Mouse (Mus musculus) thymus, adult 2 months (tissue): ENCODE measurements around the gene Camk2b. TPM values are rescaled to one million over a fixed set of nuclear protein-coding genes. Genes with fewer than 3 reads are reported as not detected.
"Not testable (repeated sequence)": the region's sequence is repeated elsewhere in the genome, so short reads cannot be mapped to it uniquely, and the experiment has no call there.

Experiments
- DNase-seq: peaks from one replicate; pipeline ENCODE4 v3.0.0; 2021
- H3K27ac ChIP-seq: fragments of 200-500 bp; 2 replicates; pipeline ENCODE4 v1.5.1; 2012; ENCODE audit warnings: low read length, control low read depth; ENCODE audit not compliant: control insufficient read depth, insufficient read depth
- H3K27me3 ChIP-seq: fragments of 200-500 bp; 2 replicates; pipeline ENCODE4 v1.6.1; 2012; ENCODE audit warnings: mild to moderate bottlenecking, low read length, moderate library complexity, mixed read lengths; ENCODE audit not compliant: control insufficient read depth, insufficient read depth
- H3K36me3 ChIP-seq: fragments of 200-500 bp; 2 replicates; pipeline ENCODE4 v1.6.1; 2012; ENCODE audit warnings: mild to moderate bottlenecking, low read length, moderate library complexity; ENCODE audit not compliant: control insufficient read depth, insufficient read depth
- H3K4me1 ChIP-seq: fragments of 200-500 bp; replicated peaks from 2 replicates; pipeline ENCODE4 v1.6.1; 2012; ENCODE audit warnings: low read length; ENCODE audit not compliant: control insufficient read depth, insufficient read depth
- H3K4me3 ChIP-seq: fragments of 200-500 bp; 2 replicates; pipeline ENCODE4 v1.5.1; 2012; ENCODE audit warnings: mild to moderate bottlenecking, low read length, control low read depth, moderate library complexity; ENCODE audit not compliant: control insufficient read depth, insufficient read depth
- CTCF ChIP-seq: fragments of 200-500 bp; IDR thresholded peaks from 2 replicates; pipeline ENCODE4 v1.5.1; 2012; ENCODE audit warnings: mild to moderate bottlenecking, control low read depth, low read length, moderate library complexity, borderline replicate concordance; ENCODE audit not compliant: control insufficient read depth, poor library complexity, insufficient read depth; ENCODE audit errors: extremely low read depth
- POLR2A ChIP-seq: fragments of 200-500 bp; IDR thresholded peaks from 2 replicates; pipeline ENCODE4 v1.6.1; 2012; ENCODE audit warnings: mild to moderate bottlenecking, low read length, control low read depth, moderate library complexity; ENCODE audit not compliant: control insufficient read depth, poor library complexity, insufficient read depth; ENCODE audit errors: extremely low read depth
- WGBS: fragments of 180-500 bp; shearing (Covaris S2); methylation state at CpG from one replicate; pipeline ENCODE4 v1.1.7; 2018; 5-methylcytosine and 5-hydroxymethylcytosine counted together
- polyA plus RNA-seq: library from polyadenylated mRNA; depleted of rRNA; stranded (reverse); fragments of >200 nt; gene quantifications from 2 replicates; pipeline ENCODE4 v1.2.3, GENCODE M21; 2012

Camk2b gene
- polyA plus RNA-seq, 1 experiment = 6.0 TPM

DNA sequence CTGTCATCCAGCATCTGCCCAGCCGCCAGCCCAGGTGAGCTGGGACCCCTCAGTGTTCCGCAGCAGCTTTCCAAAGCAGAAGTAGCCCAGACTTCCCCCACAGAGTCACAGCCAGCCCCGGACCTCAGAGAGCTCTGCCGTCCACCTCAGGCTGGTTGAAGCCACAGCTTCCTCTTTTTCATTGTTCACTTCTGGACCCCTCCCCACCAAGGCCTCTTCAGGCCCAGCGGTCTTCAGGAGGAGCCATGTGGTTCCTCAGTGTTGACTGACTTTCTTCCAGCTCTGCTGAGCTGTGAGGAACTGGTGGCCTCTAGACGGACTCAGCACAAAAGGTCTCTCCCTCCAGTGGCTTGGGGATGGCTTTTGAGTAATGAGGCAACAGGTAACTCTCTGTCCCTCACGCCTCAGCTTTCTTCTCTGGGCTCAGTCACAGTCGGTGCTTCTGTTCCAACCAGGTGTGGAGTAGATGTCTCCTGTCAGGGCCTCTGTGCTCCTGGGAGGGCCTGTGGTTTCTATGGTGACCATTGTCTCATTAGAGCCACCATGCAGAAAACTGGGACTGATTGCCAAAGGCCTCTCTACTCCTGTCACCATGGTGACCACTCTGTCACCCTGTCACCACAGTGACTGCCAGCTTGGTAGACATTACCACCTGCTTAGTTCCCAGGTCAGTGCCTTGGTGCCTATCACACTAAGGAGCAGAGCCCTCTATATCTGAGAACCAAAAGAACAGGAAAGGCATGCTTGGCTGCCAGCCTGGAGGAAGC is 116.4 kb downstream of the Camk2b start, which contains the start of gene Gck:
Gene Gck, minus strand, starts transcription at position 496 of the 767 bp plus-strand sequence.
- peaks cover 1% of the 10 kb centered on the region; the same call in 1 of the 2 replicates for H3K4me1 ChIP-seq
- WGBS = 21% methylated on average over 8 of the region's 8 CpGs
- H3K36me3 ChIP-seq = no peaks in the 10 kb centered on the region
- no peak within 1 kb of the TSS for H3K27ac ChIP-seq
- no peak within 1 kb of the TSS for H3K4me3 ChIP-seq
- no peaks in the 10 kb centered on the region for H3K27me3 ChIP-seq
- DNase-seq = no peak
- no peak for TF ChIP-seq CTCF
- TF ChIP-seq POLR2A = no peak

- Histone ChIP-seq H3K4me1 (no peaks in the 10 kb centered on the region), H3K27me3 (no peaks in the 10 kb centered on the region), H3K36me3 (no peaks in the 10 kb centered on the region), H3K4me3 (no peak overlapping the region), H3K27ac (no peak overlapping the region)
- 67% methylated on average over 10 of the region's 10 CpGs for WGBS
- no peak for TF ChIP-seq CTCF
- TF ChIP-seq POLR2A = no peak
- no peak for DNase-seq
Observed at GRCm38 (mm10) chr11:5948546-5949250, 117.5 kb downstream of the Camk2b start.

GRCm38 (mm10) chr11:5947796-5948195 is 118.4 kb downstream of the Camk2b start:
- H3K27ac ChIP-seq = no peak overlapping the region
- H3K4me1 ChIP-seq = no peaks in the 10 kb centered on the region
- no peak overlapping the region for H3K4me3 ChIP-seq
- WGBS = 95% methylated on average over 4 of the region's 4 CpGs
- H3K27me3 ChIP-seq = no peaks in the 10 kb centered on the region
- TF ChIP-seq CTCF (no peak), POLR2A (no peak)
- no peak for DNase-seq
- no peaks in the 10 kb centered on the region for H3K36me3 ChIP-seq

DNA sequence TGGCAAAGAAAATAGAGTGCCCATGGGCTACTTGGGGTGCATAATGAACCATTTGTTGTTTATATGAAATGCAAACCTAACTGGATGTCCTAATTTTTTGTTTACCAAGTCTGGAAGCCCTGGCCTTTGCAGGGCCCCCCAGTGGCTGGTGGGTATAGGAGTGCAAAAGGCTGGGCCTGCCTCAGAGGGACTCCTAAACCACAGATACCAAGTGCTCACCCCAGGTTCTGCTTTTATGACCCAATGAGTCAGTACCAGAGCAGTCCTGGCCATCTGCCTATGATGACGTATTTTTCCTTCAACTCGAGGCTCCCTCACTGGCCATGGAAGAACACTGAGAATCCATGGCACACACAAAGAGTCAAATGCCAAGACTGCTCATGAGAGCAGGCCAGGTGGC is 121.1 kb downstream of the Camk2b start:
- DNase-seq = no peak
- H3K27ac ChIP-seq = no peak overlapping the region
- no peaks in the 10 kb centered on the region for H3K36me3 ChIP-seq
- no peak for TF ChIP-seq POLR2A
- no peak for TF ChIP-seq CTCF
- no peaks in the 10 kb centered on the region for H3K27me3 ChIP-seq
- 60% methylated on average over 2 of the region's 2 CpGs for WGBS
- H3K4me3 ChIP-seq = no peak overlapping the region
- no peaks in the 10 kb centered on the region for H3K4me1 ChIP-seq

- TF ChIP-seq CTCF (no peak), POLR2A (no peak)
- 96% methylated on average over 6 of the region's 6 CpGs for whole genome bisulfite sequencing
- no peak overlapping the region for H3K27ac ChIP-seq
Observed at GRCm38 (mm10) chr11:5942966-5943365, 123.2 kb downstream of the Camk2b start.

GRCm38 (mm10) chr11:5934531-5934930 is 131.6 kb downstream of the Camk2b start:
- H3K27me3 ChIP-seq, H3K36me3 ChIP-seq, H3K4me3 ChIP-seq, H3K27ac ChIP-seq, DNase-seq, H3K4me1 ChIP-seq: not testable (repeated sequence)
- 98% methylated on average over 11 of the region's 11 CpGs for WGBS

More at GRCm38 (mm10) chr11:5942966-5943365, 123.2 kb downstream of the Camk2b start:
- H3K4me1 ChIP-seq = no peaks in the 10 kb centered on the region
- no peak overlapping the region for H3K4me3 ChIP-seq
- H3K27me3 ChIP-seq = no peaks in the 10 kb centered on the region
- no peaks in the 10 kb centered on the region for H3K36me3 ChIP-seq
- DNase-seq = no peak

DNA sequence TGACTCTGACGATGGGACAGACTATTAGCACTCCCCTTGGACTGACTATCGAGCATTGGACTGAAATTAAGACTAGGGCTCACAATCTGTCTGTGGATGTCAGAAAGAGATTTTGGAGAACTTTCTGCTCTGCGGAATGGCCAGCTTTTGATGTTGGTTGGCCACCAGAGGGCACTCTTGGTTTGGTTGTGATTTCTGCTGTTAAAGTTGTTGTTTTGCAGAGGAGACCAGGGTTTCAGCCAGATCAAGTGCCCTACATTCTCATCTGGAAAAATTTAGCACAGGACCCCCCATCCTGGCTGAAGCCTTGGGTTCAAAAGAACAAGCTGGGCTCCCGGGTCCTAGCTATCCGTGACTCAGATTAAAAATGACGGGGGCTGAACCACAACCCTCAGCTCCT is 134.2 kb downstream of the Camk2b start:
- peak; percentile 31 for DNase-seq
- H3K4me3 ChIP-seq, H3K36me3 ChIP-seq, H3K4me1 ChIP-seq, H3K27ac ChIP-seq, H3K27me3 ChIP-seq: not testable (repeated sequence)
- 96% methylated on average over 6 of the region's 6 CpGs for WGBS
